Mouse (Mus musculus) neutrophil, adult 5-6 weeks (primary cell): Measurements from ENCODE around the gene Itgad. TPM values are rescaled to one million over a fixed set of nuclear protein-coding genes. Genes with fewer than 3 reads are reported as not detected.

ENCODE experiments used
- ATAC-seq: fragments of 151-379, 151-347 bp; 2 replicates; pipeline ENCODE4 v1.8.0; 2017; ENCODE audit warnings: mild to moderate bottlenecking, moderate TSS enrichment; ENCODE audit not compliant: insufficient number of reproducible peaks, poor library complexity, low FRiP score, severe bottlenecking; ENCODE audit errors: extremely low read depth
- total RNA-seq: library from RNA; stranded (forward); fragments of 200-1000 nt; gene quantifications from 2 replicates; pipeline ENCODE4 v1.2.3, GENCODE M21; 2017

The Itgad gene
- 0.12 and 1.8 TPM in 2 replicates for total RNA-seq

- ATAC-seq = no peak
Observed at GRCm38 (mm10) chr7:128154076-128154475, at the start of gene Itgad. Gene Itgad, plus strand, starts transcription at chr7:128154376.

DNA sequence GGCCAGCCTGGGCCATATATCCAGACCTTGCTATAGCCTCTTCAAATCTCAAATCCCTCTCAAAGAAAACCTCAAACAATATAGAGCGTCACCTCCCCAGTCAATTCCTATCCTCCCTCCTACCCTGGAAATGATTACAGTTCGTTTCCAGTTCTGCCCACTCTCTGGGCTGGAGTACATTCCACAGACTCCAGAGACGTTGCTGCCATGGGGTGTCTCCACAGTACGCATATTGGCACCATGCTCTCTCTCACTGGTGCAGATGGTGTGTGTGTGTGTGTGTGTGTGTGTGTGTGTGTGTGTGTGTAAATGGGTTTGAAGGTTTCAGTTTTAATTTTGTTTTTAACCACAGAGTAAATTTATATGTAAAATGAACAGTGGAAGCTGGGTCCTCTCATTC is 48.9 kb upstream of the Itgad start:
- no peak for ATAC-seq

GRCm38 (mm10) chr7:128107462-128107861 is 46.7 kb upstream of the Itgad start:
- ATAC-seq = no peak

DNA sequence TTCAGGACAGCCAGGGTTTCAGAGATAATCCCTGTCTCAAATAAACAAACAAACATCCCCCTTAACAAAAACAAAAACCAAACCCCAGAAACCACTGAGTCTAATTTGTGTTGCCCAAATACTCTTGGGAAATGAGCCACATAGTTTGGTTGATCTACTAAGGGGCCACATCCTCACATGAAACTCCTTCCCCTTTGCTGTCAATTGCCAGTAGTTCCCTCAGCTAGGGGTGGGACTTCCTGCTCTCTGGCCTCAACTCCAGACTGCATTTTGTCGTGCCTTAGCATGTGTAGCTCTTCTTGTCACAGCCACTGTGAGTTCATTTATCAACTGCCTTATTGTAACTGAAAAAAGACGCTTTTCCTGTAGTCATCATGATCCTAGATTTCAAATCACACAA is 43.9 kb upstream of the Itgad start:
- no peak for ATAC-seq

- ATAC-seq = no peak
Observed at GRCm38 (mm10) chr7:128112131-128112530, 42.0 kb upstream of the Itgad start.

DNA sequence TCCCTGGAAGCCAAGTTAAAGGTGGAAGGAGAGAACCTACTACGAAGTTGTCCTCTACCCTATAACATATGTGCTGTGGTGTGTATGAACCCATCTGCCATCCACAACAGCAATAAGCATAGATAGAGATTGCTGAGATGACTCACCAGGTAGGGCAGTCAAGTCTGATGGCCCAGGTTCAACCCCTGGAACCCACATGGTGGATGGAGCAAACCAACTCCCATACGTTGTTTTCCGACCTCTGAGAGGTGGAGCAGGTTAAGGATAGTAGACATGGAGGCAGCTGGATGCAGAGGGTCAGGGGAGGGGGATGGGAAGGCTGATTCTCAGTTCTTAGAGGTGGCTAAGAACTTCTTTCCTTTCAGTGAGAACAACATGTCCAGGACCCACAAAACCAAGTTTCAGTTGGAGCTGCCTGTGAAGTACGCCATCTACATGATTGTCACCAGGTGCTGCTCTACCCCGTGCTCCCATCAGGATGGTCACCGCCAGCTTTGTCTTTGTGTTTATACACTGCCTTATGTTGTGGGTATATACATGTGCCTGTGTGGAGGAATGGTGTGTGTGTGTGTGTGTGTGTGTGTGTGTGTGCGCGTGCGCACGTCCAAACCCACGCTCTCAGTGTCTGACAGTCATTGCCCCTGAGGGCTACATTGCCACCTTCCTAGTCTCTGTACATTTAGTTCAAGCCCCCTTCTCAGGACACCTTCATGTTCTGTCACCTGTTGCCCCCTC is 39.6 kb upstream of the Itgad start:
- ATAC-seq = no peak

- ATAC-seq = peak; percentile 28; the same call in 1 of the 2 replicates
Observed at GRCm38 (mm10) chr7:128115211-128115958, 38.8 kb upstream of the Itgad start.

DNA sequence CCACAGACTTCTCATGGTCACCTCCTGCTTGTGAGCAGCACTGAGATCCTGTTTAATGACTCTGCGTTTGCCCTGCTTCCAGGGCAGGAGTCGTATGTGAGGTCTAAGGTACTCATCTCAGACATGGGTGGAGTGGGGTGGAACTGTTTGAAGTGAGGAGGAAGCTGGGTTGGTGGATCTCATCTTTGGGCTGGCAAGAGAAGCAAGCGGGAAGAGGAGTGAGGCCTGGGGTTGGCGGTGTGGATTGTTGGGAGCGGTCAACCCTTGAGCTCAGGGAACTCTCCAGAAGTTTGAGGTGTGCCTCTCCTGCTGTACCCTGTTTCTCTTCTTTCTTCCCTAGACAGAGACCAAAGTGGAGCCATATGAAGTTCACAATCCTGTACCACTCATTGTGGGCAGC is 37.8 kb upstream of the Itgad start:
- ATAC-seq = 0 out of 2 replicates have a peak, but pooled peaks have one; percentile 6

- ATAC-seq = no peak
Observed at GRCm38 (mm10) chr7:128119726-128120490, 34.3 kb upstream of the Itgad start.

DNA sequence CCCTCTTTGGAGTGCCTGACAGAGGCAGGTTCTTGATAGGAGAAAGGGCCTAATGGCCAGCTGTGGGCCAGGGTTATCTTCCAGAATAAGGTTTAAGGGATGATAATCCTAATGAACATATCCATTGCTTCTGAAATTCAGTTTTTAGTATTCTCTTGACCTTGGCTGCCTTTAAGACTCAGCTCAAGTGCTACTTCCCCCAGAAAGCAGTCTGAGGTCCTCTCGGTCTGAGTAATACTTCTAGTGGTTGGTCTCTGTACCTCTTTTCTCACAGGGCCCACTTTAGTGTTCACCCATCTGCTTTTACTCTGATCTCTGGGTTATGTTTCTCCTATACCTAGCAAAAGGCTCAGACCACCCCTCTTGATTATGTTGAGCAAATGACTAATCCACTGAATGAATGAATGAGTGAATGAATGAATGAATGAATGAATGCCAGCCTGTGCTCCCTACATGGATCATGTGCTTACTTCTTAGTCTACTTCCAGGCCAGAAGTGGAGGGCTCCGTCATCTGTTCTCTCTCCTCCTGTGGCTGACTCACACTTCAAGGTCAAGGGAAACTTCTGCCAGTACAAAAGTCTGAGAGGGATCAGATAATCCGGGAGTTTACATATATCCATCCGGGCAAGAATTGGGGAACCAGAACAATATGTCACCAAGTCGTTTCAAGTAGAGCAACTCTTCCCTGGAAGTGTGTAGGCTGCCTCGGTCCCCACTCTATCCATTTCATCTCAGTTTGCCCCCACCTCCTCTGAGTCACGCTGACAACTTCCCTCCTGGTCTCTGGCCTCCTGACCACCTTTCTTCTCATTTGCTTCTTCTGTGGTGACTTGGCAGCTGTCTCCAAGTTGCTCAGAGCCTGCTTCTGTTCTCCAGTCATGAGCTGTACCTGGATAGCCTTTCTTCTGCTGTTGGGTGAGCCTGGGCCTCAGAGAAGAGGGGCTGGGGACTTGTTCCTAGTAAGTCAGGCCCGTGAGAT is 25.1 kb upstream of the Itgad start, which contains the start of gene Itgax:
Gene Itgax (plus strand): TSS at position 807 of the 980 bp plus-strand sequence.
- ATAC-seq = no peak

GRCm38 (mm10) chr7:128132148-128132547 is 22.0 kb upstream of the Itgad start:
- no peak for ATAC-seq

GRCm38 (mm10) chr7:128133596-128133995 is 20.6 kb upstream of the Itgad start:
- ATAC-seq = peak; percentile 84

DNA sequence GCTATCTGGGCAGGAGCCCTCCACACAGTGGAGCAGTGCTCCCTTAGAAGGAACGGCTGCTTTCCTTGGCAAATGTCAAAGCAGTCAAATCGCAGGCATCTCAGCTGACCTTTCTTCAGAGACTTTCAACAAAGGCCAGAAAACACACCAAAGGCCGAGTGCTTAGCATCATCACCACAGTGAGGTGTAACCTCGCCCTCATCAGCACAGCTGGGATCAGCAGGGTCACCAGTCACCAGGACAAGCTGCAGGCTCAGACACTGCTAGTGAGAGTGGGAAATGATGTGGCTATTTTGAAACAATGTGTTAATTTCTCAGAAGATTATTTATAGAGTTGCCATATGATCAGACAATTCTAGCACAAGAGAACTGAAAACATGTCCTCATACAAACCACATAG is 17.2 kb upstream of the Itgad start:
- ATAC-seq = no peak

DNA sequence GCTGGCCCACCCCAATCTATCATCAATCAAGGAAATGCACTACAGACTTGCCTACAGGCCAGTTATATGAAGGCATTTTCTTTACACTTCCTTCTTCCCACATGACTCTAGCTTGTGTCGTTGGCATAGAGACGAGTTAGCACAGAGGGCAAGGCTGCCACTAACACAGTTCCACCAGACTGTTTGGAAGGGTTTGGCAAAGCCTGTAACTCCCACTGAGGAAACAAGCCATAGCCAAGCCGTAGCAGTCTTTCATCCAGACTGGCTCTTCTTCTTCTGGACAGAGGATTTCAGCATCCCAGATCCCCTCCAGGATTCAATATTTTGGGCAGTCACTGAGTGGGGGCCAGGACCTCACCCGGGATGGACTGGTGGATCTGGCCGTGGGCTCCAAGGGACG is 14.6 kb upstream of the Itgad start:
- no peak for ATAC-seq

DNA sequence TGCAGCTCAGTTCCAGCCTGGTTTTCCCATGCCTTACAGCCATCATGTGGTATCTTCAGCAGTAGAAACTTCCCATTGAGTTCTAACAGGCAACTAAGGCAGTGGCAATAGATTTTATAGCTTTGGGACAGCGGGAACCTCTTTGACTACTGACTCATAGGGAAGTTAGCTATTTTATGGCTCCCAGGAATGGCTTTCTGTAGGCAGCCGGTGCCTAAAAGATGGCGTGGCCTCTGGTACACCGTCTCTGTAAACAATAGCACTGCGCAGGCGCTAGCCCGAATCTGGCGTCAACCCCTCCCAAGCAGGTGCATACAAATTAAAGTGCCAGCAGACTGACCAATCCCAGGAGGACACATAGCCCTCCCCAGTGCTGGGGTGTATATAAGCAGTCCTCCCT is 3.2 kb upstream of the Itgad start:
- ATAC-seq = no peak

- no peak for ATAC-seq
Observed at GRCm38 (mm10) chr7:128154924-128155323, 748 bp downstream of the Itgad start.

DNA sequence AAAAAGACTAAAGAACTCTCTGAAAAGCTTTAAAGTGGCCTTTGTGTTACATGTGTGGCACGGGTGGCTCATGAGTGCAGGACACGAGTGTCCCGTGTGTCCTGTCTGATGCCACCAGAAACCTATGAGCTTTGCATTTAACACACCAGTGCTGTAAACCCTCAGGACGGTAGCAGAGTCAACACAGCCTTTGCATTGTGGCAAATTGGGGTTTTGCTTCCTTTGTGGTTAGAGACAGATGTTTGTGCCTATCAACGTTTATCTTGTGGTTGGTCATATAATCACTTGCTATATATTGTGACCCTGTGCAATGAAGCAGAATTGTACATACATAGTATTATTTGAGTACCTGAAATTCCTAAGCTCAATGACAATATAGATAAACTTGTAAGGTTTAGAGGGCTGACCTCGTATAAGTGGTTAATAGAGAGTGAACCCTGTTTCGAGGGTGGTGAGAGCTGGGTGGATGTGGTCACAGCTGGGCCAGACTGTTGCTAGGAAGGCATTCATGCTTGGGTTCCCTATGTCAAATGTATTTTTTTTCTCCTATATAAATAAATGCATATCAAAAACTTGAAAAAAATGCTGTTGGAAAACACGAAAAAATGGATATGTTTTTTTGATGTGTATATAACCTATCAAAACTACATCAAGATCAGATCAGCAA is 4.6 kb downstream of the Itgad start:
- ATAC-seq = 0 out of 2 replicates have a peak, but pooled peaks have one; percentile 23

- no peak for ATAC-seq
Observed at GRCm38 (mm10) chr7:128164001-128164400, 9.8 kb downstream of the Itgad start.
